Mouse (Mus musculus) thymus, adult 2 months (tissue): Measurements from ENCODE around the gene Samd4.

Source experiments
- CTCF ChIP-seq: fragments of 200-500 bp; IDR thresholded peaks from 2 replicates; pipeline ENCODE4 v1.5.1; 2012; ENCODE audit warnings: mild to moderate bottlenecking, control low read depth, low read length, moderate library complexity, borderline replicate concordance; ENCODE audit not compliant: control insufficient read depth, poor library complexity, insufficient read depth; ENCODE audit errors: extremely low read depth
- POLR2A ChIP-seq: fragments of 200-500 bp; IDR thresholded peaks from 2 replicates; pipeline ENCODE4 v1.6.1; 2012; ENCODE audit warnings: mild to moderate bottlenecking, low read length, control low read depth, moderate library complexity; ENCODE audit not compliant: control insufficient read depth, poor library complexity, insufficient read depth; ENCODE audit errors: extremely low read depth

GRCm38 (mm10) chr14:47088339-47088738 is 205.7 kb downstream of the Samd4 start:
- TF ChIP-seq CTCF (no peak), POLR2A (no peak)
